Mouse (Mus musculus): Measurements from ENCODE around the gene Acsf2. TPM values are rescaled to one million over a fixed set of nuclear protein-coding genes. Genes with fewer than 3 reads are reported as not detected.
A peak's percentile ranks its signal among the peaks of the same experiment; 100 is the strongest.

Acsf2 gene
- polyA plus RNA-seq, 1 experiment from 2014 or later, result 1.4 TPM

DNA sequence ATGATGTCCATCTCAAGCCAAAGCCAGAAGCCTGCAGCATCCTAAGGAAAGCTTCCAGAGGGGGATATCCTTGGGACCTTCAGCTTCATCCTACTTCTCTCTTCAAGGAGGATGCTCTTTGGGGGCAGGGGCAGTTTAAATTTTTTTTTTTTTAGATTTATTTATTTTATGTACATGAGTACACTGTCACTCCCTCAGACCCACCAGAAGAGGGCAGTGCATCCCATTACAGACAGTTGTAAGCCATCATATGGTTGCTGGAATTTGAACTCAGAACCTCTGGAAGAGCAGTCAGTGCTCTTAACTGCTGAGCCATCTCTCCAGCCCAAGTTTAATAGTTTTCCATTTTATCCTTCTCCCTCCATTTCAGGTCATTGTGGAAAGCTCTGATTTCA, 19.8 kb upstream of the Acsf2 start:
- Histone ChIP-seq H3K9me3 (replicated peaks) (no peaks in the 10 kb centered on the region), H3K9ac (no peak overlapping the region), H3K4me2 (no peak overlapping the region), H3K27me3 (0 out of 2 replicates have a peak, but pooled peaks cover 5% of the 10 kb centered on the region), H3K4me3 (no peak overlapping the region), H3K36me3 (ENCODE audit: poor library complexity, severe bottlenecking) (no peaks in the 10 kb centered on the region), H3K27ac (no peak overlapping the region), H3K4me1 (no peaks in the 10 kb centered on the region)
- no peak for ATAC-seq

GRCm38 (mm10) chr11:94620766-94621457, 19.2 kb upstream of the Acsf2 start:
- ATAC-seq, result no peak
- H3K4me2 ChIP-seq, result no peak overlapping the region
- 55% methylated on average over 6 of the region's 6 CpGs for WGBS
- H3K4me3 ChIP-seq, result no peak overlapping the region
- H3K27me3 ChIP-seq, result 0 out of 2 replicates have a peak, but pooled peaks cover 7% of the 10 kb centered on the region
- H3K27ac ChIP-seq, result no peak overlapping the region
- no peak overlapping the region for H3K9ac ChIP-seq
- H3K4me1 ChIP-seq, result no peaks in the 10 kb centered on the region
- no peaks in the 10 kb centered on the region for H3K36me3 ChIP-seq (ENCODE audit: poor library complexity, severe bottlenecking)
- no peaks in the 10 kb centered on the region for H3K9me3 ChIP-seq (replicated peaks)

DNA sequence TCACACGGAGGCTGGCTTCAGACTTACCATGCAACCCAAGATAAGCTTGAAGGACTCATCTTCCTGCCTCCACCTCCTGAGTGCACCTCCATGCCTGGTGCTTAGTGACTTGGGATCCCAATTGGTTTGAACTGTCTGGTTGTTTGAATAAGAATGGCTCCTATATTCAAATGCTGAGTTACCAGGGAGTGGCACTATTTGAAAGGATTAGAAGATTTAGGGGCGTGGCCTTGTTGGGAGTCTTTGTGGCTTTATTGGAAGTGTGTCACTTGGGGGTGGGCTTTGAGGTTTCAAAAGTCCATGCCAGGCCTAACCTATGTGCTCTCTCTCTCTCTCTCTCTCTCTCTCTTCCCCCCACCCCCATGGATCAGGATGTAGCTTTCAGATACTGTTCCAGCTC, 16.0 kb upstream of the Acsf2 start:
- ATAC-seq, result no peak
- no peak overlapping the region for H3K27ac ChIP-seq
- WGBS, result 87% methylated on average over 2 of the region's 2 CpGs
- H3K4me2 ChIP-seq, result no peak overlapping the region
- no peak overlapping the region for H3K9ac ChIP-seq
- H3K27me3 ChIP-seq, result peaks cover 11% of the 10 kb centered on the region; the same call in 1 of the 2 replicates
- no peaks in the 10 kb centered on the region for H3K36me3 ChIP-seq (ENCODE audit: poor library complexity, severe bottlenecking)
- no peaks in the 10 kb centered on the region for H3K4me1 ChIP-seq
- no peak overlapping the region for H3K4me3 ChIP-seq
- H3K9me3 ChIP-seq (replicated peaks), result no peaks in the 10 kb centered on the region

DNA sequence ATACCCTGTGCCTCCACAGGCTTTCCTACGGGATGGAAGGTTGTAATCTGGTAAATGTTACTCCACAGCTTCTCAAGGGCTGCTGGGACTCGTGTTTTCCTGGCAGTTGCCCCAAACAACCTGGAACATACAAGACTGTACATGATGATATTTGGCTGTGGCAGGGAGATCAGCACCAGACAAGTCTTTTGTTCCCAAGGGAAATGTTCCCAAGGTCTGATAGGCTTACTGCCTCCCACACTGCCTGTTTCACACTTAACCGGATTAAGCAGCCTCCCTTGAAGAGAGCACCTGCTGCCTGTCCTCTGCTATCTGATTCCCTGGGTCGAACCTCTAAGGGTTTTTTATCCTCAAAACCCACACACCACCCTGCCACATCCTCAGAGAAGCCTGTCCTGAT, 13.8 kb upstream of the Acsf2 start:
- H3K27me3 ChIP-seq, result peaks cover 6% of the 10 kb centered on the region; the same call in 1 of the 2 replicates
- no peak overlapping the region for H3K9ac ChIP-seq
- no peaks in the 10 kb centered on the region for H3K36me3 ChIP-seq (ENCODE audit: poor library complexity, severe bottlenecking)
- 25% methylated on average over 4 of the region's 4 CpGs for WGBS
- H3K4me2 ChIP-seq, result no peak overlapping the region
- no peaks in the 10 kb centered on the region for H3K4me1 ChIP-seq
- no peak for ATAC-seq
- H3K27ac ChIP-seq, result no peak overlapping the region
- H3K4me3 ChIP-seq, result no peak overlapping the region
- no peaks in the 10 kb centered on the region for H3K9me3 ChIP-seq (replicated peaks)

- H3K36me3 ChIP-seq (ENCODE audit: poor library complexity, severe bottlenecking), result no peaks in the 10 kb centered on the region
- WGBS, result 89% methylated on average over 4 of the region's 4 CpGs
- ATAC-seq, result no peak
These were observed 12.9 kb upstream of the Acsf2 start for GRCm38 (mm10) chr11:94614603-94615002.

GRCm38 (mm10) chr11:94610744-94611740, 9.4 kb upstream of the Acsf2 start:
- Histone ChIP-seq H3K27ac (no peak overlapping the region), H3K4me3 (no peak overlapping the region), H3K9me3 (replicated peaks) (no peaks in the 10 kb centered on the region), H3K4me2 (no peak overlapping the region), H3K4me1 (no peaks in the 10 kb centered on the region), H3K9ac (no peak overlapping the region), H3K36me3 (ENCODE audit: poor library complexity, severe bottlenecking) (no peaks in the 10 kb centered on the region), H3K27me3 (peaks cover 4% of the 10 kb centered on the region; the same call in 1 of the 2 replicates)
- ATAC-seq, result no peak
- 69% methylated on average over 4 of the region's 4 CpGs for whole genome bisulfite sequencing

More at GRCm38 (mm10) chr11:94614603-94615002, 12.9 kb upstream of the Acsf2 start:
- no peak overlapping the region for H3K27ac ChIP-seq
- no peak overlapping the region for H3K4me3 ChIP-seq
- no peak overlapping the region for H3K9ac ChIP-seq
- H3K4me2 ChIP-seq, result no peak overlapping the region
- H3K27me3 ChIP-seq, result peaks cover 6% of the 10 kb centered on the region; the same call in 1 of the 2 replicates
- no peaks in the 10 kb centered on the region for H3K9me3 ChIP-seq (replicated peaks)
- H3K4me1 ChIP-seq, result no peaks in the 10 kb centered on the region

DNA sequence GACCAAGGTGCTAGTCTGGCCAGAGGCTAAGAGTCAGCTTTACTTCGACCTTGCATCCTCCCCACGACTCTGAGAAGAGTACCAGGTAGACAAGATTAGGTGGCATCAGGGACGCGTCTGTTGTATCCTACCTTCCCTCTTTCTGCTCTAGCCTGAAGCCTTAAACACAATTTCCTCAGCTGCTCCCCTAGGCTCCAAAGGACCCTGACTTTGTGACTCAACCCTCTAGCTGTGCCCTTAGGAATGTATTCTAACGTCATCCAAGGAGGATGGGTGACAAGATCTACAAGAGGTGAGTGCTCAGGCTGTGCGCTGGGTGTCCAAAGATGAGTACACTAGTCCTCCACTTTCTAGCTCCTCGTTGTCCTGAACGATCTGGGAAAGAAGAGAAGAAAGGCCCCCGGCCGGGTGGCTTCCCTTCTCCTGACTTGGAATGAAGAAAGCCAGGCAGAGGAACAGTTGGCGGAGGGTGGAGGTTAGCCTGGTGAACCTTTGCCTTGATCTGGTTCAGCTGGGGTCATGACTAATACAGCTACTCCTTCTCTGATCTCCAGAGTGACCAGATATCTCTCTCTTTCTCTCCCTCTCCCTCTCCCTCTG, 785 bp upstream of the Acsf2 start:
- no peaks in the 10 kb centered on the region for H3K9me3 ChIP-seq (replicated peaks)
- H3K27me3 ChIP-seq, result 0 out of 2 replicates have a peak, but pooled peaks cover 3% of the 10 kb centered on the region
- H3K27ac ChIP-seq, result no peak overlapping the region; the same call in 1 of the 2 replicates
- peaks cover 12% of the 10 kb centered on the region for H3K4me1 ChIP-seq
- no peak for ATAC-seq
- H3K9ac ChIP-seq, result no peak overlapping the region
- H3K4me2 ChIP-seq, result peak overlapping the region; percentile 80
- 65% methylated on average over 11 of the region's 11 CpGs for WGBS
- no peak overlapping the region for H3K4me3 ChIP-seq
- no peaks in the 10 kb centered on the region for H3K36me3 ChIP-seq (ENCODE audit: poor library complexity, severe bottlenecking)

GRCm38 (mm10) chr11:94600447-94600846, 1.2 kb downstream of the Acsf2 start:
- Histone ChIP-seq H3K4me2 (peak overlapping the region; percentile 80; the same call in 1 of the 2 replicates), H3K4me3 (peak overlapping the region; percentile 45; the same call in 1 of the 2 replicates), H3K27ac (no peak overlapping the region), H3K36me3 (ENCODE audit: poor library complexity, severe bottlenecking) (no peaks in the 10 kb centered on the region), H3K9me3 (replicated peaks) (no peaks in the 10 kb centered on the region), H3K27me3 (0 out of 2 replicates have a peak, but pooled peaks cover 3% of the 10 kb centered on the region), H3K9ac (no peak overlapping the region), H3K4me1 (peaks cover 12% of the 10 kb centered on the region)
- whole genome bisulfite sequencing, result 91% methylated on average over 7 of the region's 7 CpGs
- ATAC-seq, result no peak

DNA sequence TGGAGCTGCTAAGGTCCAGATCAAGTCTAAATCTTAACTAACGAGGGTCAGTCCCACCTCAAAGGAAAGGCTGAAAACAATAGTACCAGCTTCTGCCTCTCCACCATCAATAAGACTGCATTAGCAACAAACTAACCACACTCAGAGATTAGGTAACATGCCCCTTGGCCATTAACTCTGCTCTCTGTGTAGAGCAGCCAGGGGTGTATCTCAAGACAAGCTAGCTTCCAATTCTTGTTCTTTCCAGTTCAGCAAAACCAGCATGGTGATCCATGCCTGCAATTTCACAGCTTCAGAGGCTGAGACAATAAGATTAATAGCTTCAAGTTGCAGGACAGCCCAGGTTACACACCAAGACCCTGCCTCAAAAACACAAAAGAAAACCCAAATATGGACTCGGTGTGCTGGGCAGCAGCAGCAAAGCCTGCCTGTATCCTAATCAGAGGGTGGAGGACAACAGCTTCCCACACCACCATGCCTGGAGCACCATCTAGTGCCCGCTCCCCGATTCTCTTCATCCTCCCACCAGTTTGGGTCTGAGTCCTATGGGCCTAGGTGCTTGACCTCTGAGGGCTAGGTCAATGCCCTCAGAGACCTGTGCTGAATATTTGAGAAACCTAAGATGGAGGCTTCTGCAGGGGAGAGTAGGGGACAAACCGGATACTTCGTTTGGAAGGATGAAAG, 3.1 kb downstream of the Acsf2 start:
- no peak overlapping the region for H3K9ac ChIP-seq
- H3K4me2 ChIP-seq, result no peak overlapping the region
- H3K9me3 ChIP-seq (replicated peaks), result no peaks in the 10 kb centered on the region
- no peak overlapping the region for H3K4me3 ChIP-seq
- 0 out of 2 replicates have a peak, but pooled peaks cover 3% of the 10 kb centered on the region for H3K27me3 ChIP-seq
- ATAC-seq, result no peak
- 71% methylated on average over 6 of the region's 6 CpGs for WGBS
- peaks cover 12% of the 10 kb centered on the region for H3K4me1 ChIP-seq
- H3K36me3 ChIP-seq (ENCODE audit: poor library complexity, severe bottlenecking), result no peaks in the 10 kb centered on the region
- no peak overlapping the region for H3K27ac ChIP-seq

GRCm38 (mm10) chr11:94597319-94597718, 4.4 kb downstream of the Acsf2 start:
- 89% methylated on average over 4 of the region's 4 CpGs for WGBS
- no peak overlapping the region for H3K9ac ChIP-seq
- no peaks in the 10 kb centered on the region for H3K9me3 ChIP-seq (replicated peaks)
- no peak overlapping the region for H3K27ac ChIP-seq
- no peak overlapping the region for H3K4me2 ChIP-seq
- no peak for ATAC-seq
- H3K36me3 ChIP-seq (ENCODE audit: poor library complexity, severe bottlenecking), result no peaks in the 10 kb centered on the region
- H3K27me3 ChIP-seq, result 0 out of 2 replicates have a peak, but pooled peaks cover 3% of the 10 kb centered on the region
- no peak overlapping the region for H3K4me3 ChIP-seq
- H3K4me1 ChIP-seq, result peaks cover 12% of the 10 kb centered on the region

DNA sequence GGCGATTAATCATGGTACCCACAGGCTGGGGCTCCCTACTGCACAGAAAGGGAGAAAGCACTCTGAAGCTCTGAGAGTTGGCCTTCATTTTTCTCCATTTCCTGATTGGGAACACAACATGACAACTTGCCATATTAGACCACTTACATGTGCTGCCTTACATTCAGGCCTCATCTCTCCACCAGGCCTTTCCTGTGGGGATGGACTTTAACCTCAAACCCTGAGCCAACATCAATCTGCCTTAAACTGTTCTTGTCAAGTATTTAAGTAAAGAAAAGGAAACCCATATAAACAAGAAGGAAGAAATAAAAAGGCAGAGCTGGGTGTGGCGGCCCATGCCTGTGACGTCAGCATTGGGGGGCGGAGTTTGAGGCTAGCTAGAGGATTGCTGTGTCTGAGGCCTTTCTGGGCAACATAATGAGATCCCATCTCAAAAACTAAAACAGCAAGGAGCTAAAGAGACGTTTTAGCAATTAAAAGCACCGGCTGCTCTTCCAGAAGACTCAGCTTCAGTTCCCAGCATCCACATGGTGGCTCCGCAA, 5.3 kb downstream of the Acsf2 start:
- no peak overlapping the region for H3K9ac ChIP-seq
- no peaks in the 10 kb centered on the region for H3K9me3 ChIP-seq (replicated peaks)
- no peaks in the 10 kb centered on the region for H3K36me3 ChIP-seq (ENCODE audit: poor library complexity, severe bottlenecking)
- WGBS, result 71% methylated on average over 7 of the region's 7 CpGs
- peaks cover 4% of the 10 kb centered on the region; the same call in 1 of the 2 replicates for H3K4me1 ChIP-seq
- no peak for ATAC-seq
- H3K27me3 ChIP-seq, result 0 out of 2 replicates have a peak, but pooled peaks cover 3% of the 10 kb centered on the region
- no peak overlapping the region for H3K4me2 ChIP-seq
- H3K4me3 ChIP-seq, result no peak overlapping the region
- H3K27ac ChIP-seq, result no peak overlapping the region

All from forebrain, embryonic 13.5 days (tissue).